Mouse (Mus musculus) layer of hippocampus, postnatal 10 days (tissue): ENCODE measurements around the gene Npc1l1. TPM values are rescaled to one million over a fixed set of nuclear protein-coding genes. Genes with fewer than 3 reads are reported as not detected.
A peak's percentile ranks its signal among the peaks of the same experiment; 100 is the strongest.

Experiments
- DNase-seq, 2 experiments: peaks; one replicate each; pipeline ENCODE4 v3.0.0; 2021; ENCODE audit warnings: low spot score in 2 of 2
- total RNA-seq, 2 experiments: library from RNA; stranded (reverse); gene quantifications; 2 replicates each; pipeline ENCODE4 v1.2.3; 2021

Gene Npc1l1
- total RNA-seq, 2 experiments from 2014 or later: 0.13 to 0.25 TPM

DNA sequence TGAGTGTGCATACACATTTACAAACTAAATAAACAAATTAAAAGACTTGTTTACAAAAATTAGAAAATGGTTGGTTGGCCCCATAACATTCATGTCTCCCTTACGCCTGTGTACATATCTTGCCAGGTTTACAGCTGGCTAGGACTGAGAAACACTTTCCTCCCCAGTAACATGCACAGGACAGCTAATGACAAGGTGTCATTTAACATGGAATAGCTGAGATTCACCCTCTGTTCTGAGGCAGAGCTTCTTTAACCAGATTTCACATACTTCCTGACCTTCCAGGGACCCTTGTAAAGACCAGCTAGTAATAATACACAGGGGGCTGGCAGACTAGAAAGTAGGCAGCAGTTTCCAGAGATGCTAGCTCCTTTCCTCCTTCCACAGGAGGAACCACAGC, 21.8 kb downstream of the Npc1l1 start:
- DNase-seq: no peak

DNA sequence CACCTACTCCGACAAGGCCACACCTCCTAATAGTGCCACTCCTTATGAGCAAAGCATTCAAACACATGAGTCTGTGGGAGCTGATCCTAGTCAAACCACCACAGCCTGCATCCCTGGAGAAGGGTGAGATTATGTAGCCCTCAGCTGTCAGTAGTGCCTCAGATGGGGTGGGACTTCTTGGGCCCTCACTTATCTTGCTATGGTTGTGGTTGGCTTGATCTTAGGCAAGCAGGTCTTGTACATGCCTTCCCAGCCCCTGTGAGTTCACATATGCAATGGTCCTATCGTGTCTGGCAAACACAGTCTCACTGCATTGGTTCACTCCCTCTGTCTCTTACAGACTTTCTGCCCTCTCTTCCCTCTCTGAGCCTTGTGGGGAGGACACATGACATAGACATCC, 22.9 kb downstream of the Npc1l1 start:
- DNase-seq: no peak

DNA sequence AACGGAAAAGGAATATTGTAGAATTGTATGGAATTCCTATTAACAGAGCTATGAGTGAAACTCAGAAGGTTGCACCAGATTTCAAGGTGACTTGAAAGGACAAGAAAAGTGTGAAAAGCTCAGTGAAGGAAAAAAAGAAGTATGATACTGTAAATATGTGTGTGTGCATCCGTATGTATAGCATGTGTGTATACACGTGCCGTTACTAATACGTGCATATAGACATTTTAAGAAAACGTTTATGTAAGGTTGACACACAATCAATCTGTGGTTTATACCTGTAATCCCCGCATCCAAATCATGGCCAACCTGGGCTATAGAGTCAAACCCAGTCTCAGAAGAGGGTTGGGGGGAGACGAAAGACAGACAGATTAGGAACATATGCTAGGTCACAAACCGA, 29.4 kb downstream of the Npc1l1 start:
- no peak for DNase-seq

DNA sequence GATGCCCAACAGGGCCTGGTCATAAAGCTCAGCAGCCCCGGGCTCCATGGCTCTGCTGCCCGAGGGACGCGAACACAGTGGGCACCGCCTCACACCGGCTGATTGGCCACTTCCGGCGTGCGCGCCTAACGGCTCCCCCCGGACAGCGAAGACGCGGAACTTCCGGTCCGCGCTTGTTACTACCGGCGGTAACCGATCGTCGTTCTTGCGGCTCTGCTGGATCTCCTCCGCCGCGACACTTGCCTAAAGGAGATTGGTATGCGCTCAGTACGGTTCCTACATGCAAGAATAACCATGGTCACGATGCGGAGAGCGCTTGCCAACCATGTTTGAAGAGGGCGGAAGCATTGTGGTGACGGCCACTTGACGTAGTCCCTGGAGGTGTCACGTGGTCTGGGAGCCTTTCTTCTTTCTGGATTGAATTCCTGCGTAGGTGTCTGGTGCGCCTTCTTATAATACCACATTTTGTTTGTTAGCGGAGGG, 29.8 kb downstream of the Npc1l1 start, which contains the start of gene Nudcd3:
Nudcd3 (minus strand) TSS at position 329 of the 483 bp plus-strand sequence.
- peak; percentile 87 to 92 for DNase-seq

DNA sequence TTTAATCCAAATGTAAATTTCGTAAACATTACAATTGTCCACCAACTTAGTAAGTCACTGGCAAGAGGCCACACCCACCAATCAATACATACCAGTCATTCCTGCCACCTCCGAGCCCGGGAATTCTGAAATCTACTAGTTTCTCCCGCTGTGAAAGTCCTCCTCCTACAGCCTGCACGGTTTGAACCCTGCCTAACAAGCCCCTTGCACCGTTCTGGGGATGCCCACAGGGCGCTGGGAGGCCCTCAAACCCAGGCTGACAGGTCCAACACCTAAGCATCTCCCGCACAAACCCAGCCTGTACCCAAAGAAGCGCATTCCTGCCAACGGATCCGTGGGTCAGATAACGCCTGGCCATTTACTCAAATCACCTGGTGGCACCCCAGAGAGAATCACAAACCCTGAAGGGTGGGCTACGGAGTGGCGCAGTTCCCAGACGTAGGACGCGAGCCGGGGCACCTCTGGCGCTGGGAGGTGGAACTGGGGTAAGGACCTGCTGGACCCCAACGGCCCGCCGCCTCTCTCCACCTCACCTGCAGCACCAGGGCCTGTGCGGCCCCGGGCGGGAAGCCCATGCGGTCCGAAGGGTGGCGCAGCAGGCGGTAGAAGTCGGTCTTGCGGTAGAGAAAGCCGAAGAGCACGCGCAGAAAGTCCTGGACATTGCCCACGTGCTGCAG, 30.4 kb downstream of the Npc1l1 start, which contains the start of gene A730071L15Rik:
A730071L15Rik (plus strand) TSS at position 620 of the 677 bp plus-strand sequence.
- DNase-seq: no peak

DNA sequence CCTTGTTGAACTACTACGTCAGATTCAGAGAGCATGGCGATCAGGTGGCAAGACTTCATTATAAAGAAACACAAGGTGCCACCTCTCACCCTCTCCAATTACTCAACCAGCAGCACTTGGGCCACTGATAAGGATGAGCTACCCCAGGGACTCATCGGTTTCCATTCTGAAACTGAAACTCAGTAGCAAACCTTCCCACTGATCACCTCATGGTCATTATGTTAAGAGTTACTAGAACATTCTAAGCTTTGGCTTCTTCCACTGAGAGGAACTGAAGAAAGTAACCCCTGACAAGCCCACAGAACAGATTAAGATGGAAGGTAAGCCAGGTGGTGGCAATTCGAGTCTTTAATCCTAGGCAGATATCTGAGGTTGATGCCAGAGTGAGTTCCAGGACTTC, 31.5 kb downstream of the Npc1l1 start:
- no peak for DNase-seq

DNA sequence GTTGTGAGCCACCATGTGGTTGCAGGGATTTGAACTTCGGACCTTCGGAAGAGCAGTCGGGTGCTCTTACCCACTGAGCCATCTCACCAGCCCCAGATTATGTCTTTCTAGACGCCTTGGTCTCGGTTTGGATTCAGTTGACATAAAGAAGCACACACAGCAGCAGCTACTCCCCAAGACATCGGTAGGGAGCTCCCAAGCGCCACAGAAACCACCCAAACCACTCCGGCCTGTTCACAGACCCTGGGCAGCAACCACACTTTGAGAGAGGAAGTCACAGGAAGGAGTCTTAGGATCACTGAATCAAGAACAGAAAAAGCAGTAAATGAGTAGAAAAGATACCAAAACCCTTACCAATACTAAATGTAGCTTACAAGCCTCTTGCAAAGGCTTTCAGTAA, 33.2 kb downstream of the Npc1l1 start:
- no peak for DNase-seq

DNA sequence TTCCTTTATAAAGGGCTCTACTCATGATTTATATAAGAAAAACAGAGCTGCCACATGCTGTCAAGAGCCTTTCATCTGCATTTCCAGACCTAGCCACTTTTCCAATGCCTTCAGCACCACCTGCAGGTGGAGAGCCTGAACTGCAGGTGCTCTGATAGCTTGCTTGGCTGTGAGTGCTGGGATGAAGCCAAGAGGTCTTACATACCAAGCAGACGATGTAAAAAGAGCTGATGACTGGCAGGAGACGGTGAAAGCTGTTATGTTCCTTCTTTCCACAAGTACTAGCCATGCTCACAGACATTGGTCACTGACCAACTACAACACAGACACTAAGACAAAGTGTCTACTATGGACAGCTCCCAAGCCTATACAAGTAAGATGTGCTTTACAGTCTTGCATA, 42.1 kb downstream of the Npc1l1 start:
- peak; percentile 96 to 97 for DNase-seq

DNA sequence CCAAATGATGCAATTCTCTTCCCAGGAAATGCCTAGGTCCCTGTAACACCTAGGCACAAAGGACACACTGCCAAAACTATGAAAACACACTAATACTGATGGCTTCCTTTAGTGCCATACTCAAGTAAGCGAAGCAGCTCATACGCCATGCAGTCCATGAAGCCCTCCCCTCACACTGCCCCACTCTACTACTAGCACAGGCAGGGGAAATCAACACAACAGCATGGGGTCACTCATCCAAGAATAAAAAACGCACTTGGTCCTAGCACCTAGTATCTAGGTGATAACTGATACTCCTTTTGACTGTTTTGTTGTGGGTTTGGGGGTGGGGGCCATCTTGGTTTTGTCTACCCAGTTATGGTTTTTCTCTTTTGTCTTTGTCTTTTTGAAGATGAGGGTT, 42.5 kb downstream of the Npc1l1 start:
- DNase-seq: no peak

DNA sequence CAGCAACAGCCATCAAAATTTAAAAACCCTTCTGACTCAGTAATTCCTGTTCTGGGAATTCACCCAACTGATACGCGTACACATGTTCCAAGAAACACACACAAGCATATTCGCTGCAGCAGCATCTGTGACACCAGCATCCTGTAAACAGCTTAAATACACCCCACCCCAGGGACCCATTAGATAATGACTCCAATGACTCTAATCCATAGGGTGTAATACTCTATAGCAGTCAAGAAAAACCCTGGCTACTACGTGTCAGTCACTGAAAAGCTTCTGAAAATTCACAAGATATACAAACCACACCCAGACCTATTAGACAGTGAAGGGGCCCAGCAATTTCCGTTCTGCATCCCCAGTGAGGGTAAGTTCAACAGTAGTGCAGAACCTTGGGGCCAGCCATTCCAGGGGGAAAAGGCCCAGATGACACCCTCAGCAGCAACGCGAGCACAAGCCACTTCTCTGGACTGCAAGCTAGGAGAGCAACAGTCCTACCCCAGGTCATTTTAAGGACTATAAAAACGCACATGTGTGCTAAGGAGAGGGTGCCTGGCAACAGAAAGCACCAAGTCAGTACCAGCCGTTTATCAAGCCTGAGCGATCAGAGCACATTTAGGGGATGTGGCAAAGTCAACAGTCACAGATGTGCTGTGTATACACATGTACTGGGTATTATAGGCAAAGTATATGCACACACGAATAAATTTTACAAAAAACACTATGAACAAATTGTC, 45.6 kb downstream of the Npc1l1 start:
- DNase-seq: no peak

DNA sequence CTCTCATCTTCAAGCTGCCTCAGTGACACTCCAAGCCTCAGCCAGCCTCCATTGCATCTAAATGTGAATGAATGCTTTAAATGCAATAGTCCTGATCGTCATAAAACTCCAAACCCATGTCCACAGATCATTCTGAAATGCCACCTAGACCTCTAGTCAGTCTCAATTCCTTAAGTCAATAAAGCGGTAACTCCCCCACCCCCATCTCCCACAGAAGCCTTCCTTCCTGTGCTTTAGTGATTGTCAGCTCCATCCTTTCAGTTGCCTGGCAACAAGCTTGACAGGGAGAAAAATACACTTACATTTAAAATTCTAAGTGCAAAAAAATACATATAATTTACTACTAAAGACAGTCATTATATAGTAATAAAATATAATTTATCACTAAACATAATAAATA, 46.7 kb downstream of the Npc1l1 start:
- DNase-seq: no peak

DNA sequence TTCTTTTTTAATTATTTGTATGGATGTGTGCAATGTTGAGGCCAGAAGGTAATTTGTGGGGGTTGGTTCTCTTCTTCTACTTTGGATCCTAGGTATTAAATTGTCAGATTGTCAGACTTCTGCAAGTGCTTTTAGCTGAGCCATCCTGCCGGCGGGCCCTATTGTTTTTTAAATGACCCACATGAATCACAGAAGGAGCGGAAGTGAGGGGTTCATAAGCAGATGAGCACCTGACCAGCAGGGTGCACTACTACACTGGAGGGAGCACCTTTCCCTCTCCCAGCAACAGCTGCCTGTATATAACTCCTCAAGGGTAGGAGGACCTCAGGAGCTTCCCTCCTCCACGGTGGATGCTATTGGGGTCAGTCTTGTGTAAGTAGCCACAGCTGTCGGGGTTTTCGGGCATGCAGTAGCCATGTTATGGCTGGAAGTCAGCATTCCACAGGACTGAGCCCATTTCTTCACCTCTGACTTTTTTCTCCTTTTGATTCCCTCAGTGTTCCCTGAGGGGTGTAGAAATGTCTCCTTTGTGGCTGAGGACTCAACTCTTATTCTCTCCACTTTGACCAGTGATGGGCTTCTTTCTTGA, 49.0 kb downstream of the Npc1l1 start:
- DNase-seq: no peak

DNA sequence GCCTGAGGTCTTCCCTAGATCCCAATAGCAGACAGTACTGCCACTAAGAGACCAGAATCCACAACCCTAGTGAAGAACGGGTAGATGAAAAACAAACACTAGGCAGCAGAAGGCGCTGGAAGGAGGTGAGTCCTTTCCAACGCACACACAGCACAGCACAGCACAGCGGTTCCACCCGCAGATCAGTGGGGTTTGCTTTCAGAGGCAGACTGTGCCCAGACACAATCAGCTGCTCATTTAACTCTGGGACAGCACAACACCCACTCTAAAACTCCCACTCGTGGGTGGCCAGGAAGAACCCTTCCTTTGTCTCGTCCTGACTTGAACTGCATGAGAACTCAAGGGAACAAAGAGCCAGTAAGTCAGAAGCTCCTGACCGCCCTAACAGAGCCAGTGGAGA, 50.7 kb downstream of the Npc1l1 start:
- DNase-seq: peak in 1 of 2 experiments; percentile 25

DNA sequence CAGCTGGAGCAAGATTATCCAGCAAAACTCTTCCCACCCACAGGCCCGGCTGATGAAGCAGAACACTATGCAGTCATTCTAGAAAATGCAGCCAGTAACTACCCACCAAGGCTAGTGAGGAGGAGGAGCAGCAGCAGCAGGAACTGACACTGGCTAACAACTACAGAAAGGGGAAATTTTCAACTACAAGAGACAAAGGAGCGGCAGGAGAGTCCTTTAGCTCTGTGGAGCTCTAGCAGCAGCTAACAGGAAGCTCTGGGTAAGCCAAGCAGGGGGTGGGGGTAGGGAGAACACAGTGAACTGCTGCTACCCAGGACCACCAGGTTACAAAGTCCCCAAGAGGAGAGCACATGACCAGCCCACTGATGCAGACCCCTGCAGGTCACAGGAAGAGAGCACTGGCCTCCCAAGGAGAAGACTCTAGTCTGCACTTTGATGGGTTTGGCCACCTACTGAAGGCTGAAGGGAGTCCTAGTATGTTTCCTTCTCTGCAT, 51.2 kb downstream of the Npc1l1 start:
- DNase-seq: no peak

DNA sequence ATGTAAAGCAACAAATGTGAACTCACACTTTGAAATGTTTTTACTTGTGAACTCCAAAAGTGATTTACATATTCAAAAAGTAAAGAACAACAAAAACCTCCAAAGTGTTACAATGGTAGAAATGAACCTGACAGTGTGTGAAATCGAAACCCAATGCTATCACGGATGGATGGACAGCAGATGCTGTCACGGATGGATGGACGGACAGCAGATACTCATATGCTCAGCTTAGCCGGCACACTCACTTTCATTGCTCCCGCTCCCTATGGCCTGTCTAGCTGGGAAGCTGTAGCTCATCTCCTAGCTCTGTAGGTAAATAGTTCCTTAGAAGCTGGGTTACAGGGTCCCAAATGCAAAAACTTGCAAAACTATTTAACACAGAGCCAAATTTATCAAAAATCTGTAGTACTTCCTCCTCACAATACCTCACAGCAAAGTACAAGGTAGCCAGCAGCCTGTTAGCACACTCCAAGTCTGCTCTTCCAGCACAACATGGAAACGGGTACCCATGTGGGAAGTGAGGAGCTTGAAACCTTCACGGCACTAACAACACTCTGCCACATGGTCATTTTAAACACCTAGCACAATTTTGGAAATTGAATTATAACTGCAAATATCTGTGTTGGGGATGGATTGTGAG, 52.0 kb downstream of the Npc1l1 start:
- no peak for DNase-seq

DNA sequence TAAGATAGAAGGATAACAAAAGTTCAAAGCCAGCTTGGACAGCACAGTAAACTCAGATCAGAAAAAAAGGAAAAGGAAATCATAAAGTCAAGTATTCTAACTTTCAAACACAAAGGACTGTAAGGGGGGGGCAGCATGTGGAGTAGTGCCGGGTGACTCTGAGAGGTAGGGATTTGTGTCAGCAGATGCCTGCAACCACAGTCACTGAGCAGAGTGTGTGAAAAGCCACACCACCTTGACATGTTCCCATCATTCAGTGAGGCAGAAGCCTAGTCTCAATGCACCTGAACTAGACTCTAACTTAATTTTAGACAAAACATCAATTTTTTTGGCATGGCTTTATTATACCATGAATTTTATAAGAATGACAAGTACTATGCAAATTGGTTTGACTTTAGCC, 54.4 kb downstream of the Npc1l1 start:
- no peak for DNase-seq

DNA sequence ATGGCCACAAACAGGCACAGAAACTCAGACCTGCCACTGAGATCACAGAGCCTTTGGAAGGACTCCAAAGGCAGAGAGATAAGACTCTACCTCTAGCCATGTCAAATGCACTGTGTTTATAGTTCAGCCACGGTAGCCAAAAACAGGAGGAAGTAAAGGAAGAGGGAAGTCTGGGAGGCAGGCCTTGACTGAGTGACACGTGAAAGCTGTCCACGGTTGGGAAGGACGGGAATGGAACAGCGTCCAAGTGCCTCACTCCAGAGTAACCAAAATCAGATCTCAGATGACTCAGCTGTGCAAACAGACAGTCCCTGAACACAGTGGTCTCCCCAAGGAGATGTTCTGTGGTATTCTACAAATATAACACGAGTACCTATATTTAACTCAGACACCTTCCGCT, 55.2 kb downstream of the Npc1l1 start:
- DNase-seq: no peak

DNA sequence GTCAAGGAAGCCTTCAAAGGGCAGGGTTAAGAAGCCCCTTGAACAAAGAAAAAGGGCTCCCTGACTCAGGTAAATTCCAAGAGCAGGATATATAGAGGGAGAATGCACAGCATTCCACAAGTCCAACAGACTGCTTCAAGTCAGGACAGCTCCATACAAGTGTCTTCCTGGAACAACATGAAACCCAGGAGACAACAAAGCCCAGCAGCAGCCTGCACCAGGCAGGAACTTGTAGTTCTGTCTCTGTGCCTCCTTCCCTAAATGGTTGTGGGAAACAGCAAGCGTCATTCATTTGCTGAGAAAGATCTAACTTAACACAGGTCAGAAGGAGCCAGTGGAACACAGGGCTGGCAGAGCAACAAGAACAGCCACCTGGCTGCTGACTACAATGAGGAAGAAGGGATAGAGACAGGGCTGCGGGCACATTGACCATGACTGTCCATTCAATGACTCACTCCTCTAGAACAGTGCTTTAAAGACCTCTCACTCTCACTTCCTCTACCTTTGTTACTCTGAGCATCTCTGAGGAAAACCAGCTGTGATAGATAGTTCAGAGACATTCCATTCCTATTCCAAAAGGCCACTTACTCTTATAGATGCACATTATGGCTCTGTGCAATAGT, 60.8 kb downstream of the Npc1l1 start:
- no peak for DNase-seq

DNA sequence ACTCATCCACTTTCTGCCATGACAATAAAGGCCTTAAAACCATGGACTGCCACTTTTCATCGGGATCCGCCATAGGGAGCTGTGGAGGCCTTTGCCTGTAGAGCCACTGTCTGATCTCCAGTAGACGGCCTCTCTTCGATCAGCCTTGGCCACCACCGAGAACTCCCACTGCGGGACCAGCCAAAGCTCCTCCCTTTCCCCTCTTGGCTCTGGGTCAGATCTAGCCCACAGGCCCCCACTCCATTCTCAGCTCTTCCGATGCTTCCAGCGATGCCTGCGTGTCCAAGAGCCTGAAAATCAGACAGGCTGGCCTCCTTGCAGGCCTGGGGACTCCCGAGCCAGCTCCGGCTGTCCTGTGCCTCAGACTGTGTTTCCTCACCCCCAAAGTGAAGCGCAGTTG, 63.6 kb downstream of the Npc1l1 start:
- DNase-seq: no peak

DNA sequence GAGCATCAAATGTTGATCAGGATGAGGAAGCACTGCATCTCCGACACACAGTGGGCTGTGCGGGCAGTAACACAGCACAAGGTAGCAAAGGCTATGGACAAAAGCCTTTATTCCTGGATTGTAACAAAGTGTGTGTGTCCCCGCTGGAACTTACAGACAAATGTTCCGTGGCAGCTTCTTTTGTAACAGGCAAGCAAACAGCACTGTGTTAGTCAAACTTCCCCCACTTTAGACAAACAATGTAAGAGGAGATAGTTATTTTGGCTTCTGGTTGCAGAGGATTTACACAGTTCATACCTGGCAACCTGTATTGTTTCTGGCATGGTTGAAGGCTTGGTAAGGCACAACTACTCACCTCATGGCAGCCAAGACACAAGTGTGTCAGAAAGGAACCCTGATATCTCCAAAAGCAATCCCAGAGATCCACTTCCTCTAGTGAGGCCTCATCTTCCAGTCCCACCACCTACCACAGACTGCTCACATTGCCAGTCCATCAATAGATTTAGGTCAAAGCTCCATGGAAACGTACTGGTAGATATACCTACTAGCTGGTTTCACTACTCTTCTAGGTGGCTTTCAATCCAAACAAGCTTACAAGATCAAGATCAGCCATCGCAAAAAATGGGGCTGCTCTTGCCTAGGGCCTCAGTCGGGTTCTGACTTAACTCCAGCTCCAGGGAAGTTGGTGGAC, 64.4 kb downstream of the Npc1l1 start:
- no peak for DNase-seq

DNA sequence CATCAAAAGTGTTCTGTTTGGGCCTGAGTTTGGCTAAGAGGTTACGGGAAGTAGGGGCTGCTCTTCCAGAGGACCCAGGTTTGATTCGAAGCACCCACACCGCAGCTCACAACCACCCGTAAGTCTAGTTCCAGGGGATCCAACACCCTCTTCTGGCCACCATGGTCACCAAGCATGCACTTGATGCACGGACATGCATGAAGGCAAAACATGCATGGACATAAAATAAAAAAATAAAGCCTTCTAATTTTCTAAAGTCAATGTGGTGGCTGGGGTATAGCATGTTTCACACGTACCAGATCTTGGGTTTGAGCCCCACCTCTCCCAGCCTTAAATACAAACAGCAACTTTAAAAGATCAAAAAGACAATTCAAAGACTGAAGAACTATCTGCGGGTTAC, 65.2 kb downstream of the Npc1l1 start:
- no peak for DNase-seq
